ENCODE assay signal across 9 mouse cellular contexts in genomic region chr2:74762522-74763244, GRCm38 (mm10). TPM values are rescaled to one million over a fixed set of nuclear protein-coding genes. Genes with fewer than 3 reads are reported as not detected.
DNase-seq lines count a peak whose midpoint lies in the region; ATAC-seq and TF ChIP-seq lines count a peak whose summit lies in the region.
"Had no signal": no experiment of that assay in that cellular context is flagged by ENCODE, and none has a peak within 500 bp of the region (broad histone marks: within the 10 kb centered on the region; RNA-seq: fewer than 3 reads in every experiment).

Hoxd1 (plus strand) TSS chr2:74762980.

- DNase-seq in lung, embryonic 14.5 days, result peak; percentile 70
- DNase-seq in lung, adult 2 months, result no peak
- DNase-seq in brain, embryonic 14.5 days (ENCODE audit: low read depth), result peak; percentile 72
- DNase-seq in kidney, postnatal 14 days, result peak; percentile 76
- DNase-seq in neural tube, embryonic 10.5 days (ENCODE audit: extremely low spot score, low spot score), result peak; percentile 88
- no peak for DNase-seq in natural killer cell, adult 2 months (ENCODE audit: low spot score in 2 of 2)
- DNase-seq in layer of hippocampus, adult 9-11 months, result no peak

- H3K27ac ChIP-seq in lung, embryonic 14.5 days (ENCODE audit: low read depth), result no peak within 1 kb of the TSS
- no peak within 1 kb of the TSS for H3K27ac ChIP-seq in heart, embryonic 15.5 days

- no peak for TF ChIP-seq POLR2A in lung, adult 2 months (IDR thresholded peaks at IDR 0.05; ENCODE audit: borderline replicate concordance, extremely low read depth, low read depth, low read length)
- TF ChIP-seq POLR2A in brain, embryonic 14.5 days (IDR thresholded peaks at IDR 0.05; ENCODE audit: borderline replicate concordance, extremely low read depth, insufficient read depth, insufficient read length, poor library complexity, severe bottlenecking), result no peak

- no peak within 1 kb of the TSS for H3K9ac ChIP-seq in lung, embryonic 14.5 days
- 0 out of 2 replicates have a peak within 1 kb of the TSS, but pooled peaks have one; percentile 18 for H3K9ac ChIP-seq in heart, embryonic 15.5 days

- H3K4me2 ChIP-seq in lung, embryonic 14.5 days, result peak within 1 kb of the TSS; percentile 89
- H3K4me2 ChIP-seq in heart, embryonic 15.5 days, result peak within 1 kb of the TSS; percentile 89

- WGBS in lung, embryonic 14.5 days, result under 1% methylated on average over 61 of the region's 61 CpGs
- WGBS in lung, adult 2 months, result 2% methylated on average over 50 of the region's 61 CpGs
- under 1% methylated on average over 60 of the region's 61 CpGs for WGBS in heart, embryonic 15.5 days

- peak; percentile 79 for ATAC-seq in lung, embryonic 14.5 days (ENCODE audit: insufficient read depth)
- peak; percentile 22; the same call in 1 of the 2 replicates for ATAC-seq in heart, embryonic 15.5 days (replicated peaks; ENCODE audit: insufficient number of reproducible peaks, insufficient read depth, low FRiP score, low read depth)

- no peak for TF ChIP-seq CTCF in lung, embryonic 14.5 days (IDR thresholded peaks at IDR 0.05; ENCODE audit: low read depth)
- no peak for TF ChIP-seq CTCF in lung, adult 2 months (IDR thresholded peaks at IDR 0.05; ENCODE audit: insufficient read depth, low read length)
- TF ChIP-seq CTCF in brain, embryonic 14.5 days (IDR thresholded peaks at IDR 0.05; ENCODE audit: borderline replicate concordance, extremely low read depth, insufficient read depth, insufficient read length), result no peak

- H3K4me1 ChIP-seq in lung, embryonic 14.5 days (ENCODE audit: insufficient read depth), result peaks cover 7% of the 10 kb centered on the region; the same call in 1 of the 2 replicates
- peaks cover 4% of the 10 kb centered on the region for H3K4me1 ChIP-seq in lung, adult 2 months (ENCODE audit: control insufficient read depth, insufficient read depth, low read length)
- H3K4me1 ChIP-seq in heart, embryonic 15.5 days (replicated peaks), result peaks cover 16% of the 10 kb centered on the region

- peaks cover 84% of the 10 kb centered on the region for H3K27me3 ChIP-seq in lung, embryonic 14.5 days (ENCODE audit: insufficient read depth, low read length)
- peaks cover 84% of the 10 kb centered on the region for H3K27me3 ChIP-seq in heart, embryonic 15.5 days

- H3K36me3 ChIP-seq in lung, embryonic 14.5 days (ENCODE audit: insufficient read depth), result no peaks in the 10 kb centered on the region
- H3K36me3 ChIP-seq in heart, embryonic 15.5 days, result no peaks in the 10 kb centered on the region

- H3K4me3 ChIP-seq in lung, embryonic 14.5 days (ENCODE audit: low read depth, low read length), result peak within 1 kb of the TSS; percentile 47
- H3K4me3 ChIP-seq in lung, adult 2 months (replicated peaks; ENCODE audit: extremely low read depth, low read depth, low read length), result no peak within 1 kb of the TSS
- H3K4me3 ChIP-seq in heart, embryonic 15.5 days, result peak within 1 kb of the TSS; percentile 55

- H3K9me3 ChIP-seq in lung, embryonic 14.5 days (ENCODE audit: low read depth, low read length), result no peaks in the 10 kb centered on the region
- no peaks in the 10 kb centered on the region for H3K9me3 ChIP-seq in heart, embryonic 15.5 days (replicated peaks)

RNA-seq across cellular contexts. Expression of gene Hoxd1, which starts in this region (rescaled TPM):
- polyA plus RNA-seq in lung, embryonic 14.5 days (2014; fragmentation: Nextera tagmentation; extraction: Ambion mirVana), result 0.09 TPM in 1 of 2 replicates, not detected in the other
- polyA plus RNA-seq in lung, adult 2 months (2012; rRNA removed), result not detected in 2 replicates
- 0.34 and 1.3 TPM in 2 replicates for polyA plus RNA-seq in brain, embryonic 14.5 days (2012; rRNA removed)
- polyA plus RNA-seq in heart, embryonic 15.5 days (2015; fragmentation: Nextera tagmentation; extraction: Ambion mirVana), result not detected in 2 replicates
- polyA plus RNA-seq: large intestine, adult 2 months had no signal

Comparison
In these comparisons a context has a peak if more than half of its experiments do, and no peak if none do; other contexts are left out.
1. Peak in DNase-seq, ATAC-seq, H3K4me3 ChIP-seq and H3K4me2 ChIP-seq in lung, embryonic 14.5 days; RNA of the gene not detected or under 1 TPM.
2. Peak in ATAC-seq, H3K4me3 ChIP-seq, H3K9ac ChIP-seq and H3K4me2 ChIP-seq in heart, embryonic 15.5 days; RNA of the gene not detected or under 1 TPM.
3. DNase-seq: peak in brain, embryonic 14.5 days (single experiment), kidney, postnatal 14 days (single experiment) and neural tube, embryonic 10.5 days (single experiment); none in lung, adult 2 months (single experiment), natural killer cell, adult 2 months (0 of 2) and layer of hippocampus, adult 9-11 months (single experiment).